Mouse (Mus musculus) liver, adult (tissue): ENCODE results near the gene Unc93b1.

Experiments
- GATA4 ChIP-seq: IDR thresholded peaks from 2 replicates; pipeline ENCODE4 v1.6.1; 2014; ENCODE audit warnings: mild to moderate bottlenecking, low read length; ENCODE audit not compliant: insufficient replicate concordance

The Unc93b1 gene

GRCm38 (mm10) chr19:3958470-3958869 lies 23.5 kb downstream of the Unc93b1 start, which contains the start of gene Aldh3b3:
Gene Aldh3b3 (plus strand): TSS chr19:3958645.
- no peak for TF ChIP-seq GATA4

- no peak for TF ChIP-seq GATA4
Observed at GRCm38 (mm10) chr19:3959030-3959429, 24.0 kb downstream of the Unc93b1 start.

GRCm38 (mm10) chr19:3960211-3960610 lies 25.2 kb downstream of the Unc93b1 start:
- TF ChIP-seq GATA4: no peak

GRCm38 (mm10) chr19:3962469-3962868 lies 27.5 kb downstream of the Unc93b1 start:
- TF ChIP-seq GATA4: no peak

GRCm38 (mm10) chr19:3964030-3964429 lies 29.0 kb downstream of the Unc93b1 start:
- TF ChIP-seq GATA4: no peak

- TF ChIP-seq GATA4: no peak
Observed at GRCm38 (mm10) chr19:3966330-3967075, 31.5 kb downstream of the Unc93b1 start.

GRCm38 (mm10) chr19:3967258-3967657 lies 32.3 kb downstream of the Unc93b1 start:
- TF ChIP-seq GATA4: no peak

GRCm38 (mm10) chr19:3972229-3972628 lies 37.2 kb downstream of the Unc93b1 start, which contains the start of gene Aldh3b2:
Gene Aldh3b2 (plus strand): TSS chr19:3972328.
- no peak for TF ChIP-seq GATA4

- TF ChIP-seq GATA4: no peak
Observed at GRCm38 (mm10) chr19:3975866-3976265, 40.9 kb downstream of the Unc93b1 start.

- no peak for TF ChIP-seq GATA4
Observed at GRCm38 (mm10) chr19:3980309-3980708, 45.3 kb downstream of the Unc93b1 start.

GRCm38 (mm10) chr19:3980917-3981316 lies 45.9 kb downstream of the Unc93b1 start:
- TF ChIP-seq GATA4: no peak

GRCm38 (mm10) chr19:3983527-3984200 lies 48.7 kb downstream of the Unc93b1 start:
- TF ChIP-seq GATA4: no peak

- TF ChIP-seq GATA4: peak; percentile 84; the same call in 1 of the 2 replicates
Observed at GRCm38 (mm10) chr19:3985261-3985681, 50.3 kb downstream of the Unc93b1 start.

GRCm38 (mm10) chr19:3986334-3986733 lies 51.3 kb downstream of the Unc93b1 start, which contains the start of gene Acy3:
Gene Acy3 (plus strand): TSS chr19:3986570.
- no peak for TF ChIP-seq GATA4

GRCm38 (mm10) chr19:3988066-3988465 lies 53.1 kb downstream of the Unc93b1 start:
- TF ChIP-seq GATA4: no peak

- no peak for TF ChIP-seq GATA4
Observed at GRCm38 (mm10) chr19:3988750-3989149, 53.8 kb downstream of the Unc93b1 start.
